Mouse (Mus musculus) intestine, embryonic 15.5 days (tissue): ENCODE data around the gene Fhl1. TPM values are rescaled to one million over a fixed set of nuclear protein-coding genes. Genes with fewer than 3 reads are reported as not detected.
A peak's percentile ranks its signal among the peaks of the same experiment; 100 is the strongest.

ENCODE experiments used
- ATAC-seq: fragments of 200-750 bp; cut with Nextera tagmentation; 2 replicates; pipeline ENCODE4 v1.8.0; 2017; ENCODE audit warnings: moderate TSS enrichment, moderate library complexity
- H3K27ac ChIP-seq: fragments of 300-500 bp; sonication (generic); 2 replicates; pipeline ENCODE4 v1.5.1; 2015; ENCODE audit warnings: mild to moderate bottlenecking, inconsistent platforms
- H3K27me3 ChIP-seq: fragments of 300-500 bp; sonication (generic); replicated peaks from 2 replicates; pipeline ENCODE4 v1.6.1; 2015; ENCODE audit warnings: inconsistent platforms
- H3K36me3 ChIP-seq: fragments of 300-500 bp; sonication (generic); 2 replicates; pipeline ENCODE4 v1.6.1; 2015; ENCODE audit warnings: inconsistent platforms
- H3K4me1 ChIP-seq: fragments of 300-500 bp; sonication (generic); replicated peaks from 2 replicates; pipeline ENCODE4 v1.6.1; 2015; ENCODE audit warnings: inconsistent platforms
- H3K4me2 ChIP-seq: fragments of 300-500 bp; sonication (generic); replicated peaks from 2 replicates; pipeline ENCODE4 v1.6.1; 2015; ENCODE audit warnings: mild to moderate bottlenecking, inconsistent platforms
- H3K4me3 ChIP-seq: fragments of 300-500 bp; sonication (generic); replicated peaks from 2 replicates; pipeline ENCODE4 v1.5.1; 2015; ENCODE audit warnings: inconsistent platforms
- H3K9ac ChIP-seq: fragments of 300-500 bp; sonication (generic); 2 replicates; pipeline ENCODE4 v1.6.1; 2015; ENCODE audit warnings: inconsistent platforms
- H3K9me3 ChIP-seq: fragments of 300-500 bp; sonication (generic); 2 replicates; pipeline ENCODE4 v1.6.1; 2016; ENCODE audit warnings: inconsistent platforms
- WGBS: fragments of 180-500 bp; shearing (Covaris S2); methylation state at CpG from one replicate; pipeline ENCODE4 v1.1.7; 2015; 5-methylcytosine and 5-hydroxymethylcytosine counted together
- polyA plus RNA-seq: library from polyadenylated mRNA; unstranded; fragments of >200 nt; fragmentation: Nextera tagmentation; extraction: Ambion mirVana; gene quantifications from 2 replicates; pipeline ENCODE4 v1.2.1, GENCODE M21; 2015

Gene Fhl1
- polyA plus RNA-seq, result 47.0 and 54.3 TPM in 2 replicates

DNA sequence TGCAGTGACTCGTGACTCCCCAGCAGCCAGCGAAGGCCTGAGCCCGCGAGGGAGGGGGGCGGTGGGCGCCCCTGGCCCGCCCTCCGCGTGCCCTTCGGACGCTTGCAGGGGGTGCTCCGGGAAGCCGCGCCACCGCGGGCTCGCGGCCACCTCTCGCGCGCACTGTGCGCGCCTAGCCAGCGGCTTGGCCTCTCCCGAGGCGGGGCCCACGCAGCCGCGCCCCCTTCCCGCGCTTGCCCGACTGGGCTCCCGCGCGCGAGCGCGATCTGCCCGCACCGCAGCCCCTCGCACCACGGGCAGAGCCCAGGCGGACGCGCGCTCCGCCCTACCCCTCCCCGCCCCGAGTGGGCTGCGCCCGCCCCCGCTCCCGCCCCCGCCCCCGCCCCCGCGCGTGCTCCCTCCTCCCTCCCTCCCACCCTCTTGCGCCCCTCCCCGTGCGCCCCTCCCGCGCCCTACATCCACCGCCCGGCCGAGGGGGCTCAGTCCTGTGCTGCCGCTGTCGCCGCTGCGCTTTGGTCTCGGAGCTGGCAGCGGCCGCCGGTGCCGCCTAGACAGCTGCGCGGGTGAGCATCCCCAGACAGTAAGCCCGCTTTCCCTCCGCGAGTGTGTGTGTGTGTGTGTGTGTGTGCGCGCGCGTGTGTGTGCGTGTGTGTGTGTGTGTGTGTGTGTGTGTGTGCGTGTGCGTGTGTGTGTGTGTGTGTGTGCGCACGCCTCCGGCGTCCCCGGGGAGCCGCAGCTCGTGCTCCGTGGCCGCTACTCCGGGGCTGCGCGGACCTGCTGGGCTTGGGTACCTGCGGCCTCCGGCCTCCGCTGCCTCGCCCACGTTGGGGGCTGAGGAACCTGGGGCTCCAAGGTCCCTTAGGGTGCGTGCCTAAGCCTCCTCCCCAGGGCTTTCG lies at the start of gene Fhl1:
TSS of gene Fhl1 (plus strand) at position 482 of the 896 bp plus-strand sequence.
- no peaks in the 10 kb centered on the region for H3K4me1 ChIP-seq
- H3K27me3 ChIP-seq, result no peaks in the 10 kb centered on the region
- H3K9ac ChIP-seq, result peak within 1 kb of the TSS; percentile 37
- 16% methylated on average over 53 of the region's 106 CpGs for WGBS
- peak within 1 kb of the TSS; percentile 51 for H3K4me3 ChIP-seq
- no peaks in the 10 kb centered on the region for H3K9me3 ChIP-seq
- no peak within 1 kb of the TSS for H3K27ac ChIP-seq
- no peaks in the 10 kb centered on the region for H3K36me3 ChIP-seq
- peak; percentile 95 for ATAC-seq
- H3K4me2 ChIP-seq, result peak within 1 kb of the TSS; percentile 68

DNA sequence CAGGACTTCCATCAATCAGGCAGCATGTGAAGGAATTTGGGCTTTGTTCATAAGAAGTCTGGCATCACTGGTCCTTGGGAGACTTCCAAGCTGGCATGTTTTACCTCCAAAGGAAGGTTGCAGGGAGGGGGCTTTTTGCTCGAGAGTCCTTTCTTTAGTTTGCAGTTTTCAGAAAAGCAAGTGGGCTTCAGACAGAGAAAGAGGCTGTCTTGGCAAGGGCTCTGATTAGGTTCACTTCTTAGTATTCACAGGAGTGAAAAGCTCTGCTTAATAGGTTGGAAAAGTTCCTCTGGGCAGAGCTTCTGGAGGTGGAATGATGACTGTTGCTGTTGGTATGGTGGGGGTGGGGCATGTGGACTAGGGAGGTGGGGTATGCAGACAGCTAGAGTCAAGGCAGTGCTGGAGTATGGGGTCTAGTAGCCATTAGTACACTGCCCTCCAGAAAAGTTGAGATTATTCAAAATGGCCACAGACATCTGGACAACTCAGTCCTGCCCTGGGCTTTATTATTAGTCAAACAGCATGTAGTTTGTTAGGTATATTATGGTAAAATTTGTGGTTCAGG lies 49.3 kb upstream of the Fhl1 start:
- Histone ChIP-seq H3K27ac (no peak overlapping the region), H3K27me3 (no peaks in the 10 kb centered on the region), H3K36me3 (no peaks in the 10 kb centered on the region), H3K9ac (no peak overlapping the region), H3K4me1 (no peaks in the 10 kb centered on the region), H3K9me3 (no peaks in the 10 kb centered on the region), H3K4me3 (no peak overlapping the region), H3K4me2 (no peak overlapping the region)
- WGBS, result 63% methylated on average over 1 of the region's 1 CpGs
- ATAC-seq, result no peak

DNA sequence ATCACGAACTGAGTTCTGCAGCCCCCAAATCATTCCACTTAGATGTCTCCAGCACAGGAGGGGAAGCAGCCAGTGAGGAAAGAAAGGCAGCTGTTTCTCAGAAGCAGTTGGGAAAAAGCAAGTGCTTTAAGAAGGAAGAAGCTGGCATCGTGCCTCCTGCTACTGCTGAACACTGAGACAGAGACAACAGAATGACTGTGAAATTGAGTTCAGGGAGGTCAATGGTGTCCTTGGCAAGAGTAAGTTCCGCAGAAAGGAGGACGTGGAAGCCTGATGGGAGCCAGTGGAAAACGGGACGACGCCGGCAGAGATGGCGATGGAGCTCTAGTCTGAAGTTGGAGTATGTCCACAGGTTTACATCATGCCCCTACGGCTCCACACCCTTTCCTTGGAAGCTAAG lies 48.1 kb upstream of the Fhl1 start:
- Histone ChIP-seq H3K27me3 (no peaks in the 10 kb centered on the region), H3K4me3 (no peak overlapping the region), H3K9me3 (no peaks in the 10 kb centered on the region), H3K4me1 (no peaks in the 10 kb centered on the region), H3K36me3 (no peaks in the 10 kb centered on the region), H3K4me2 (no peak overlapping the region), H3K27ac (no peak overlapping the region), H3K9ac (no peak overlapping the region)
- 79% methylated on average over 10 of the region's 10 CpGs for WGBS
- no peak for ATAC-seq

- Histone ChIP-seq H3K4me1 (no peaks in the 10 kb centered on the region), H3K9me3 (no peaks in the 10 kb centered on the region), H3K27me3 (no peaks in the 10 kb centered on the region), H3K27ac (no peak overlapping the region), H3K9ac (no peak overlapping the region), H3K4me2 (no peak overlapping the region), H3K36me3 (no peaks in the 10 kb centered on the region), H3K4me3 (no peak overlapping the region)
- no peak for ATAC-seq
- 76% methylated on average over 6 of the region's 6 CpGs for WGBS
These were observed 39.0 kb upstream of the Fhl1 start for GRCm38 (mm10) chrX:56692554-56692953.

GRCm38 (mm10) chrX:56694539-56694938 lies 37.0 kb upstream of the Fhl1 start:
- Histone ChIP-seq H3K4me3 (no peak overlapping the region), H3K27ac (no peak overlapping the region), H3K4me2 (no peak overlapping the region), H3K4me1 (no peaks in the 10 kb centered on the region), H3K9ac (no peak overlapping the region), H3K27me3 (no peaks in the 10 kb centered on the region), H3K9me3 (no peaks in the 10 kb centered on the region), H3K36me3 (no peaks in the 10 kb centered on the region)
- no peak for ATAC-seq
- 79% methylated on average over 2 of the region's 2 CpGs for WGBS

DNA sequence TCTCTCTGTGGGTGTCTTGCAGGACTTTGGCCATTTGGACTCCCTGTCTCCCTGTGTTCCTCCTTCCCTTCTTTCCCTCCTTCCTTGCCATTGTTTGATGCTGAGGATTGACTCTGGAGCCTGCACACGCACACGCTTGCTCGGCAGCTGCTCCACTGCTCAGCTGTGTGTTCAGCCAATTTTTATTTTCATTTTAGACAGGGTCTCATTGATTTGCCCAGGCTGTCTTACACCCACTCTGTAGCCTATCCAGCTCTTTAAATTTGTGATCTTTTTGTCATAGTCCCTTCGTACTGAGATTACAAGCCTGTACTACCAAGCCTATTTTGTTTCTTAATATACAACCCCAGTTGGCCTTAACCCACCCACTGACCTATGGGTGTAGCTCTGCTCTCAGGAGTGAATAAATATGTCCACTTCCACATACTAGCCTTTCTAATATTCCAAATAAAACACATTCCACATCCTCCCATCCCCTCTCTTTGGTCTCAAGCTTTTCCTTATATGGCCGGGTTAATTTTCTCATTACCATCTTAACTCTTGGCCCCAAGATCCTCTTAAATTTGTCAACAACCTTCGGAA lies 34.3 kb upstream of the Fhl1 start:
- Histone ChIP-seq H3K4me3 (no peak overlapping the region), H3K4me2 (no peak overlapping the region), H3K9ac (no peak overlapping the region), H3K27me3 (no peaks in the 10 kb centered on the region), H3K36me3 (no peaks in the 10 kb centered on the region), H3K27ac (no peak overlapping the region), H3K9me3 (no peaks in the 10 kb centered on the region), H3K4me1 (no peaks in the 10 kb centered on the region)
- ATAC-seq, result no peak
- 77% methylated on average over 6 of the region's 6 CpGs for WGBS

DNA sequence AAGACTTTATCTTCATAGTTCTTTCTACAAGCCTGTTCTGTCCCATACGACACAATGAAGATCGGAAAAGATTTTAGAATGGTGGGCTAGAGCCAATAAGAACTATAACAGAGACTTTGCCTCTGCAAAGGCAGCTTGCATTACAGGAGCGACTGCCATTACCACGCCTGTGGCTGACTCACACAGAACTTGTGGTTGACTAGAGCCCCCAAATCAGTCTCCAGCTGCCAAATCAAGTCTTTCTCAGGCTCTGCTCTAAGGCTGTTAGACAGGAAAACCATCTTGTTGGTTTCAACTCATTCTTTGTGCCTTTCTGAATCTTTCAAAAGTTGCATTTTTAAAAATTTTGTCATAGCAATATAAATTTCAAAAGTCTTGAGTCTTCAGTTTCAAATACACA lies 33.7 kb upstream of the Fhl1 start:
- Histone ChIP-seq H3K27me3 (no peaks in the 10 kb centered on the region), H3K9me3 (no peaks in the 10 kb centered on the region), H3K4me3 (no peak overlapping the region), H3K27ac (no peak overlapping the region), H3K9ac (no peak overlapping the region), H3K4me2 (no peak overlapping the region), H3K36me3 (no peaks in the 10 kb centered on the region), H3K4me1 (no peaks in the 10 kb centered on the region)
- no peak for ATAC-seq
- WGBS, result 75% methylated on average over 4 of the region's 4 CpGs

DNA sequence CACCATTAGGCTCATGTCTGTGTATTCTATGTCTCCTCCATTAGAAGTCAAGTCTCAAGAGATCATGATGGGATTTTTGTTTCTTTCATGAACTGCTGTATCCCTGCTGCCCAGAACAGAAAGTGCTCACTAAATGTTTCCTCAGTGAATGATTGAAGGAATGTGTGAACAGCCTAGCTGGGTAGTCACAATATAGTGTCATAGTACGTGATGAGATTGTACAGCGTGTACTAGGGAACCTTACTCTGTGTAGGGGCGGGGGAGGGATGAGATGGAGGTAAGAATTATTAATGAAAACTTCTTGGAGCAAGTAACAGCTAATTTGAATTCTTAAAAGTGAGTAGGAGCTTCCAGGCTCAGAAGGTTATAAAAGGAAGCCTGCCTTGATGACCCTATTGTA lies 30.3 kb upstream of the Fhl1 start:
- H3K4me3 ChIP-seq, result no peak overlapping the region
- ATAC-seq, result no peak
- H3K27me3 ChIP-seq, result no peaks in the 10 kb centered on the region
- no peak overlapping the region for H3K27ac ChIP-seq
- WGBS, result 79% methylated on average over 3 of the region's 3 CpGs
- H3K4me1 ChIP-seq, result no peaks in the 10 kb centered on the region
- H3K36me3 ChIP-seq, result no peaks in the 10 kb centered on the region
- H3K9me3 ChIP-seq, result no peaks in the 10 kb centered on the region
- H3K9ac ChIP-seq, result no peak overlapping the region
- no peak overlapping the region for H3K4me2 ChIP-seq

- Histone ChIP-seq H3K4me2 (no peak overlapping the region), H3K9me3 (no peaks in the 10 kb centered on the region), H3K4me3 (no peak overlapping the region), H3K9ac (no peak overlapping the region), H3K27me3 (no peaks in the 10 kb centered on the region), H3K4me1 (no peaks in the 10 kb centered on the region), H3K27ac (no peak overlapping the region), H3K36me3 (no peaks in the 10 kb centered on the region)
- ATAC-seq, result no peak
- WGBS, result 78% methylated on average over 8 of the region's 8 CpGs
These were observed 27.5 kb upstream of the Fhl1 start for GRCm38 (mm10) chrX:56703965-56704562.

DNA sequence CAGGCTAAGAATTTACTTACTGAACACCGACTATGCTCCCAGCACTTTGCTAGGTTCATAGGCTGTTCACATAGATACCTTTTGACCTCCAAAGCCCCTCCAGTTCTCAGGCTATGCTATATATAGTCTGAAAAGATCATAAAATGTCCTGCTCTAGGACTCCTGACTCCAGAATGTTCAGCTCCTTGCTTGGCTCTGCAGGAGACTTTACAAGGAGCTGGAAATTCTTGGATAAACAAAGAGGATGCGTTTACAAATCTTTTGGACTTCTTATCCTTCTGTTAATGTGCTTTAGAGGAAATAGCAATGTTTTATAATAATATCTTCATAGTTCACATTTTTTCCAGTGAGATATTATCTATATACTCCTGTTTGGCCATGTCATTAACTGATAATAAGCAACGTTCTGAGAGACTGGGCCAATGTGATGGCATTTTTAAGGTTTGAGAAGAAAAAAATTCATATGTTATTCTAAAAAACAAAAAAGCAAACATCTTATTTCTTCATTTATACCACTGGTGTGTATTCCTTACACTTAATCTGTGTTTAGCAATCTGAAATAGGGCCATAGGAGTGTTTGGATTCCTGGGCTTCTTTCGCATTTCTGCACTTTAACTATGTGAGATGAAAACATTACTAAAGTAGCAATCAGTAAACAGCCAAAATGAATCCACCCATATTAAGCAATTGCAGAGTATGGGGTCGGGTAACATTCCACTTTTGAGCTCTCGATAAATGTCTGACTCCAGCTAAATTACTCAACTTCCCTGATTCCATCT lies 22.8 kb upstream of the Fhl1 start:
- Histone ChIP-seq H3K4me3 (no peak overlapping the region), H3K9me3 (no peaks in the 10 kb centered on the region), H3K4me2 (no peak overlapping the region), H3K27me3 (no peaks in the 10 kb centered on the region), H3K27ac (no peak overlapping the region), H3K36me3 (no peaks in the 10 kb centered on the region), H3K4me1 (no peaks in the 10 kb centered on the region), H3K9ac (no peak overlapping the region)
- no peak for ATAC-seq
- 64% methylated on average over 6 of the region's 6 CpGs for WGBS

DNA sequence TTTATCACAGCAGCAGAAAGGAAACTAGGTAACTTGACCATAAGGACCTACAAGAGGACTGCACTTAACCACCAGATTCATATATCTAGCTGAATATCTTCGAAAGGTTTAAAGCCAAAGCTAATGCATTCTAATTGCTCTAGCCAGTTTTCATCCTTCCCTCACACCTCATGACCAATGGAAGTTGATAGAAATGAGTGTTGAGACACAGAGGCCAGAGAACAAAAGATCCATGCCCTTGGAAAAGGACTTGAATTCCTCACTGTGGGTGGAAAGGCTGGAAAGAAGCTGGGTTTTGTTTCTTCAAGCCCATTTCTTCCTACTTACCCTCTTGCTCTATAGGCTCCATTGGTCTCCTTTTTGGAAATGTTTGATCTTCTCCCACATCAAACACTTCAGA lies 21.1 kb upstream of the Fhl1 start:
- no peak overlapping the region for H3K4me2 ChIP-seq
- H3K9ac ChIP-seq, result no peak overlapping the region
- no peak overlapping the region for H3K4me3 ChIP-seq
- no peaks in the 10 kb centered on the region for H3K4me1 ChIP-seq
- no peak overlapping the region for H3K27ac ChIP-seq
- no peaks in the 10 kb centered on the region for H3K36me3 ChIP-seq
- no peak for ATAC-seq
- H3K27me3 ChIP-seq, result no peaks in the 10 kb centered on the region
- 94% methylated on average over 1 of the region's 1 CpGs for WGBS
- no peaks in the 10 kb centered on the region for H3K9me3 ChIP-seq

- no peaks in the 10 kb centered on the region for H3K4me1 ChIP-seq
- H3K9ac ChIP-seq, result no peak overlapping the region
- no peaks in the 10 kb centered on the region for H3K27me3 ChIP-seq
- 86% methylated on average over 1 of the region's 1 CpGs for WGBS
- ATAC-seq, result no peak
- no peak overlapping the region for H3K4me3 ChIP-seq
- no peaks in the 10 kb centered on the region for H3K9me3 ChIP-seq
- no peaks in the 10 kb centered on the region for H3K36me3 ChIP-seq
- no peak overlapping the region for H3K27ac ChIP-seq
- no peak overlapping the region for H3K4me2 ChIP-seq
These were observed 18.9 kb upstream of the Fhl1 start for GRCm38 (mm10) chrX:56712666-56713065.
